Mouse (Mus musculus): ENCODE measurements around the gene Clec4b2. TPM values are rescaled to one million over a fixed set of nuclear protein-coding genes. Genes with fewer than 3 reads are reported as not detected.
"Not testable (repeated sequence)": the region's sequence is repeated elsewhere in the genome, so short reads cannot be mapped to it uniquely, and the experiment has no call there.

Gene Clec4b2
- polyA plus RNA-seq (2016; fragmentation: Nextera tagmentation; extraction: Ambion mirVana) = not detected in 2 replicates

DNA sequence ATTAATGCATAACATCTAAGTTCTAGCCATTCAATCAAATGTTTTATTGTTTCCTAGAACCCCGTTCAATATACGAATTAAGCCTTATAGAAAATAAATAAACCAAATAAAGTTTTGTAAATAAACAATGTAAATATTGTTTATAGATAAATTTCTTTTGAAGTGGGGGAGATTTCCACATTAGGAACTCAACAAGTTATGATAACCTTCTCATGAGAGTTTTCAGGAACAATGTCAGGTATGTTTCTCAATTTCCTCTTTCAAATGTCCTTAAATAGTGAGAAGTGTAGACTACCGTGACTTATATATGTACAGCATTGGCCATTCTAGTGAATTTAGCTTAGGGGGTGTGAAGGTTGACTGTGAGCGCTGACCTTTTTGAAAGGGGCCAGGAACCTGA, at the start of gene Clec4b2:
Gene Clec4b2 (plus strand): TSS at position 301 of the 400 bp plus-strand sequence.
- no peak within 1 kb of the TSS for H3K27ac ChIP-seq (replicated peaks)
- H3K36me3 ChIP-seq (replicated peaks) = no peaks in the 10 kb centered on the region
- H3K4me1 ChIP-seq = no peaks in the 10 kb centered on the region
- WGBS = 84% methylated on average over 4 of the region's 4 CpGs
- no peaks in the 10 kb centered on the region for H3K27me3 ChIP-seq (replicated peaks; ENCODE audit: low read depth, poor library complexity, severe bottlenecking)
- H3K4me3 ChIP-seq = no peak within 1 kb of the TSS
- H3K9me3 ChIP-seq = no peaks in the 10 kb centered on the region
- DNase-seq (ENCODE audit: low spot score) = no peak

DNA sequence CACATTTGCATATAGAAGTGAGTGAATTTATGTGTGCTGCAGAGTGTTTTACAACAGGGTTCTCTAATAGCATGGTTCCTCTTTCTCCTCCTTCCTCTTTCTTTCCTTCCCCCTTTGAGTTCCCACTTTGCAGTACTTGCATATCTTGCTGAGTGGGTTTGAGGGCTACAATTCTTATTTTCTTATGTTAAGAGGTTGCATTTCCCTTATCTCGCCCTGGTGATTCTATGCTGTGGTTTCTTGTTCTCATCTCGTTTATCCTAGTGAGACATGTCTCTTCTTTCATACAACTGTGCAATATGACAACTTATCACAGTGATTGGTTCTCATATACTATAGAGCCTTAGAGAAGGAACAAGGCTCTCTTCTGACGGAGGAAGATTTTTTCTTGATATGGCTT, 49.5 kb upstream of the Clec4b2 start:
- WGBS = 74% methylated on average over 3 of the region's 3 CpGs
- H3K27ac ChIP-seq (replicated peaks) = no peak overlapping the region
- H3K4me3 ChIP-seq = no peak overlapping the region
- 0 out of 2 replicates have a peak, but pooled peaks cover 10% of the 10 kb centered on the region for H3K9me3 ChIP-seq
- H3K36me3 ChIP-seq (replicated peaks) = no peaks in the 10 kb centered on the region
- H3K4me1 ChIP-seq = no peaks in the 10 kb centered on the region
- H3K27me3 ChIP-seq (replicated peaks; ENCODE audit: low read depth, poor library complexity, severe bottlenecking) = no peaks in the 10 kb centered on the region
- no peak for DNase-seq (ENCODE audit: low spot score)

DNA sequence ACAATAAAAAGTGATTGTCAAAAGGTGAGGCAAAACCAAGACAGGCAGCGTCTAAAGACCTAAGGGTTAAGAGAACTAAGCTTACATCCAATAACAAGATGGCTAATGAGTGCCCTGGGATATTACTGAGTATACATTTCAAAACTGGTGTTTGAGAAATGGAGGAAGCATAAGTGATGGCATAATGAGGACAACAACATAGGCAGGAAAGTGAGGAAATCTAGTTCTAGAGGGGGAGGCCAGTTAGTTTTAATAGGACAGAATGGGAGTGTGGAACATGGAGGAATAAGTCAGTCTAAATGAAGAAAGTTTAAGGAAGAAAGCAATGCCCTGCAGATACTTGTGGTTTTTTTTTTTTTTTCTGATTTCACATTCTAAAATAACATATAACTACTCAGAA, 45.5 kb upstream of the Clec4b2 start:
- Histone ChIP-seq H3K4me1 (no peaks in the 10 kb centered on the region), H3K27ac (replicated peaks) (no peak overlapping the region), H3K36me3 (replicated peaks) (no peaks in the 10 kb centered on the region), H3K27me3 (replicated peaks; ENCODE audit: low read depth, poor library complexity, severe bottlenecking) (no peaks in the 10 kb centered on the region), H3K4me3 (no peak overlapping the region), H3K9me3 (0 out of 2 replicates have a peak, but pooled peaks cover 6% of the 10 kb centered on the region)
- WGBS = 70% methylated on average over 1 of the region's 1 CpGs
- no peak for DNase-seq (ENCODE audit: low spot score)

DNA sequence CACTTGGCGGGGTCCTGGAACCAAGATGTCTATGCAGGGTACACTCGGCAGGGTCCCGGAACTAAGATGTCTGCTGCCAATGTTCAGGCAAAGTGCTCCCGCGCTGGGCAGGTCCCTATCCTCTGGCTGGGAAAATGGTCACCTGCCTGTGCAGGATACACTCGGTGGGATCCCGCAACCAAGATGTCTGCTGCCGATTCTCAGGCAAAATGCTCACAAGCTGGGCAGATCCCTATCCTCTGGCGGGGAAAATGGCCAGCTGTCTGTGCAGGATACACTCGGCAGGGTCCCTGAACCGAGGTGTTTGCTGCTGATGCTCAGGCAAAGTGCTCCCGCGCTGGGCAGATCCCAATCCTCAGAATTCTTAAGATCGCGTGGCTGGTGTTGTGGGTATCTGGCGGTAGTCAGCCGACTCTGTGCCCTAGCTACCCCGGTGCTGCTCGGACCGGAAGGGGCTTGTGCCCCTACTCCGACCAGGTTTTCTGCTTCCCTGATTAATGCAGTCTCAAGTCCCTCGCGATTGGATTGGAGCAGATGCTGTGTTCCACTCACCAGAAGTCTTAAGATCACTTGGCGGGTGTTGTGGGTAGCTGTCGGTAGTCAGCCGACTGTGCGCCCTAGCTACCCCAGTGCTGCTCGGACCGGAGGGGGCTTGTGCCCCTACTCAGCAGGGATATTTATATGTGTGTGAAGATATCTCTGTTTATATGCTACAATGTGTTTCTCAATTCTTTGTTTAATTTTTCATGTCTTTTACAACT, 34.7 kb upstream of the Clec4b2 start:
- WGBS = 74% methylated on average over 29 of the region's 29 CpGs
- H3K27ac ChIP-seq (replicated peaks); H3K27me3 ChIP-seq (replicated peaks; ENCODE audit: low read depth, poor library complexity, severe bottlenecking); H3K4me1 ChIP-seq; H3K9me3 ChIP-seq; DNase-seq (ENCODE audit: low spot score); H3K36me3 ChIP-seq (replicated peaks); H3K4me3 ChIP-seq: not testable (repeated sequence)

DNA sequence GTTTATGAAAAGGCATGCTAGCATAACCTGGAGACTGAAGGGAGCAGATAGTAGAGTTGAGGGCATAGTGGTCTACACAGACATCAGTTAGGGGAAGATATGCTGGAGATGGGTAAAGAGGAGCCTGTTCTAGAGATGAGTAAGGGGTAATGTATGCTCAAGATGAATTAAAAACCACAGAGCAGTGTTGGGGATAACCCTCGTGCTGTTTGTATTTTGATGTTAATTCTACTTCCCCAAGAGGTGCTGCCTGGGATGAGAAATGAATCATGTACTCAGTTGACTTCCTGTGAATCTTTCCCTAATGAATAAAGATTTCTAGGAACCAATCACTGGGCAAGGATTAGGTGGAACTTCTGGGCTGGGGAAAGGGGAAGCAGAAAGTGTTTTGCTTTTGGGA, 2.6 kb upstream of the Clec4b2 start:
- Histone ChIP-seq H3K9me3 (no peaks in the 10 kb centered on the region), H3K27ac (replicated peaks) (no peak overlapping the region), H3K4me3 (no peak overlapping the region), H3K4me1 (no peaks in the 10 kb centered on the region), H3K36me3 (replicated peaks) (no peaks in the 10 kb centered on the region), H3K27me3 (replicated peaks; ENCODE audit: low read depth, poor library complexity, severe bottlenecking) (no peaks in the 10 kb centered on the region)
- DNase-seq (ENCODE audit: low spot score) = no peak
- WGBS = 53% methylated on average over 1 of the region's 1 CpGs

DNA sequence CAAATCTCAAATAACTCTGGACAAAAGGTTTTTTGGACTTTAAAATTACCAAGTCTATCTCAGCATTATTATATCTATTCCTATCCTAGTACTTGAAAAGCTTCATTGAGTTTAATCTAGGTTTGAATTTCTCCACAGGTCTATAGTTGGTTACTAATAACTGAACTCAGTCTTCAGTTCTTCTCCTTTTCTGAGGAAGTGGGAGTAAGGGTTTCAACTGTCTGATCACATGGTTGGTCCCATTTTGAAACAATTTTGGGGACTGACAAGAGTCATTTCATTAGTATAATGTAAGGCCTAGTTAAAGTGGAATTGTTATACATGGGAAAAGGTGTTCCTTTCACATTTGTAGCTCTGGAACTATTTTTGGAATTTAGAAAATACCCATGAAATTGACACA, 1.7 kb upstream of the Clec4b2 start:
- no peak overlapping the region for H3K27ac ChIP-seq (replicated peaks)
- DNase-seq (ENCODE audit: low spot score) = no peak
- no peaks in the 10 kb centered on the region for H3K4me1 ChIP-seq
- H3K4me3 ChIP-seq = no peak overlapping the region
- no peaks in the 10 kb centered on the region for H3K27me3 ChIP-seq (replicated peaks; ENCODE audit: low read depth, poor library complexity, severe bottlenecking)
- no peaks in the 10 kb centered on the region for H3K36me3 ChIP-seq (replicated peaks)
- no peaks in the 10 kb centered on the region for H3K9me3 ChIP-seq

DNA sequence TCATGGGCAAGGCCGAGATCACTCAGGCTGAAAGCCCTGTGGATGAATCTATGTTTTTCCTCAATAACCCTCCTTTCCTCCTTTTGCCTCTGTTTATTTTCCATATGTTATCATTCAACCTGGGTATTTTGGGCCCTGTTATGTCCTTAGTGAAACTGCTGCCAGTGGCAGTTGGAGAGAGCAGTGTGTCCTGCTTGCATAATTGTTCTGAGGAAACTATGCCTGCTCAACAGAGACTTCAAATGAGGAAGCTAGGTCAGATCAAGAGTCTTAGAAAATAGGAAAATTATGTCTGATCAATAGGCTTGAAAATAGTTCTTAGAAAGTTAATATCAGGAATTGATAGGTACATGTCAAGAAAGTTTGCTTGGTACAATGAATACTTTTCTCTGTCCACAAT, 2.9 kb downstream of the Clec4b2 start:
- 73% methylated on average over 1 of the region's 1 CpGs for WGBS
- H3K27me3 ChIP-seq (replicated peaks; ENCODE audit: low read depth, poor library complexity, severe bottlenecking) = no peaks in the 10 kb centered on the region
- H3K4me1 ChIP-seq = no peaks in the 10 kb centered on the region
- no peak for DNase-seq (ENCODE audit: low spot score)
- no peak overlapping the region for H3K27ac ChIP-seq (replicated peaks)
- H3K36me3 ChIP-seq (replicated peaks) = no peaks in the 10 kb centered on the region
- H3K9me3 ChIP-seq = no peaks in the 10 kb centered on the region
- H3K4me3 ChIP-seq = no peak overlapping the region

DNA sequence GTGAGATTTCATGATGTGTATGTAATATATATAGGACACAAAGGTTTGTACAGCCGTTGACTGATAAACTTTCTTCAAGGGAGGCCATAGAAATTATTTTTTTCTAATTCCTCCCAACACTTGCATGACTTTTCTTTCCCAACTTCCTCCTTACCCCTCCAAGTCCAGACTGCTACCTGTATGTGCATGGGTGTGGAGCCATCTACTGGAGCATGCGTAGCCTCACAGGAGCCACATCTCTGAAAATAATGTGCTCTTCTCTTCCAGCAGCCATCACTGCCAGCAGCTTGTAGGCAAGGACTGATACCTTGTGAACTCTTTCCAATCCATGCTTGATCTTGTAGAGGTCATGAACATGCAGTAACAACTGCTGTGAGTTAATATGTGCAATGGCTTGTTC, 12.2 kb downstream of the Clec4b2 start:
- not testable (repeated sequence) for H3K36me3 ChIP-seq (replicated peaks); H3K4me3 ChIP-seq; H3K4me1 ChIP-seq; DNase-seq (ENCODE audit: low spot score); H3K9me3 ChIP-seq; H3K27ac ChIP-seq (replicated peaks); H3K27me3 ChIP-seq (replicated peaks; ENCODE audit: low read depth, poor library complexity, severe bottlenecking)
- WGBS = 80% methylated on average over 2 of the region's 2 CpGs

DNA sequence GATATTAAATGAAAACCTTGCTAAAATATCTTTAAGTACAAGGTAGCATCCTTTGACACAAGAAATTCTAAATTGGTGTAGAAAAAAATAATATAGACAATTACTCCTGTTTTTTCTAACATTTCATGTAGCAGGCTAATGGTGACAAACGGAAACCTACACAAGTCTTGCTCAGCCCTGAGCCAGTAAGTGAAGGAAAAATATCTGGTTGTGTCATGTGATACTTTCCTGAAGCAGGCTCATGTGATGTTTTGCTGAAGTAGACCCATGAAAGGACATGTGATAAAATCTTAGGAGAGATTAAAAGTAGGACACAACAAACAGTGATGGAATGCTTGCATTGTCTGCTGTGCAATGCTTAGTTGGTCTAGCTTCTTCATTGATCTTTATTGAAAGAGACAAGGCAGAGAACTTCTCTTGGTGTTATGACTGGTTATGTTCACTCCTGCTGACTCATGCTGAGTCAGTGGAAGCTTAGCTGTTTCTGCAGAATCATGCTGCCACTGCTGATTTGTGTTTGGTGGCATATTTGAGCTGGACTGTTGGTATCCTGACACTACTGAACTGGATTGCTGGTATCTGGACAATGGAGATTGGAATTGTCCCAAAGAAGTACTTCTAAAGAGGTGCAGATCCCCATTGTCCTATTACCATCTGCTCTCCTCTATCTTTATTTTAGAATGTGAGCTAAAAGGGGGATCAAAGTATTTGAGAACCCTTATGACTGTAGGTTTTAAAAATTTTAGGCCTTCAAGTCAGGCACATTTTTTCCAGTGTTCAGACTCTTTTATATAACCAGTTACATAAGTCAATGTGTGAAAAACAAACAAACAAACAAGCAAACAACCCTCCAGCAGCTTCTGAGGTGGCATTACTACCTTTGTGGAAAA, 34.7 kb downstream of the Clec4b2 start:
- WGBS = 85% methylated on average over 1 of the region's 1 CpGs
- no peak for DNase-seq (ENCODE audit: low spot score)
- Histone ChIP-seq H3K4me1 (no peaks in the 10 kb centered on the region), H3K36me3 (replicated peaks) (no peaks in the 10 kb centered on the region), H3K27me3 (replicated peaks; ENCODE audit: low read depth, poor library complexity, severe bottlenecking) (no peaks in the 10 kb centered on the region), H3K4me3 (no peak overlapping the region), H3K27ac (replicated peaks) (no peak overlapping the region), H3K9me3 (0 out of 2 replicates have a peak, but pooled peaks cover 4% of the 10 kb centered on the region)

DNA sequence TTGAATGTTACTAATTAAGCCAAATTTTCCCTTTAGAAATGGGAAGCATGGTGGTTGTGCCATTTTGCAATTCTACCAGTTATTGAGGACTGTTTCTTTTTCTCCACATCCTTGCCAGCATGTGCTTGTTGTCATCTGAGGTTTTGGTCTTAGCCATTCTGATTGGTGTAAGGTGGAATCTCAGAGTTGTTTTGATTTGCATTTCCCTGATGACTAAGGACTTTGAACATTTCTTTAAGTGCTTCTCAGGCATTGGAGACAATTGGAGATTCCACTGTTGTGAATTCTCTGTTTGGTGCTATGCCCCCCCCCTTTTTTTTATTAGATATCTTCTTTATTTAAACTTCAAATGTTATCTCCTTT, 35.4 kb downstream of the Clec4b2 start:
- H3K9me3 ChIP-seq; H3K27ac ChIP-seq (replicated peaks); DNase-seq (ENCODE audit: low spot score); H3K4me1 ChIP-seq; H3K36me3 ChIP-seq (replicated peaks); H3K27me3 ChIP-seq (replicated peaks; ENCODE audit: low read depth, poor library complexity, severe bottlenecking); H3K4me3 ChIP-seq: not testable (repeated sequence)

DNA sequence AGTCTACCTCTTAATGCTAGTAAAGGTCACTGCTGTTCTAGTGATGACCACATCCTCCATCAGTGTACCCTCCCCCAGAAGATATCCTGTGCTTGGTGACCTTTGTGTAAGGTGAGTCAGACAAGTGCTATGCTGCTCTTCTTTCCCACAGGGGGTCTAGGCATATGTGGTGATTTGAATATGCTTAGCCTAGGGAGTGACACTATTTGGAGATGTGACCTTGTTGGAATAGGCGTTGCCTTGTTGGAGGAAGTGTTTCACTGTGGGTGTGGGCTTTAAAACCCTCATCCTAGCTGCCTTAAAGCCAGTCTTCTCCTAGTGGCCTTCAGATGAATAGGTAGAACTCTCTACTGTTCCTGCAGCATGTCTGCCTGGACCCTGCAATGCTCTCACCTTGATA, 39.0 kb downstream of the Clec4b2 start:
- H3K9me3 ChIP-seq = 0 out of 2 replicates have a peak, but pooled peaks cover 4% of the 10 kb centered on the region
- no peaks in the 10 kb centered on the region for H3K36me3 ChIP-seq (replicated peaks)
- no peak for DNase-seq (ENCODE audit: low spot score)
- no peak overlapping the region for H3K4me3 ChIP-seq
- H3K27ac ChIP-seq (replicated peaks) = no peak overlapping the region
- no peaks in the 10 kb centered on the region for H3K4me1 ChIP-seq
- 80% methylated on average over 1 of the region's 1 CpGs for WGBS
- H3K27me3 ChIP-seq (replicated peaks; ENCODE audit: low read depth, poor library complexity, severe bottlenecking) = no peaks in the 10 kb centered on the region

DNA sequence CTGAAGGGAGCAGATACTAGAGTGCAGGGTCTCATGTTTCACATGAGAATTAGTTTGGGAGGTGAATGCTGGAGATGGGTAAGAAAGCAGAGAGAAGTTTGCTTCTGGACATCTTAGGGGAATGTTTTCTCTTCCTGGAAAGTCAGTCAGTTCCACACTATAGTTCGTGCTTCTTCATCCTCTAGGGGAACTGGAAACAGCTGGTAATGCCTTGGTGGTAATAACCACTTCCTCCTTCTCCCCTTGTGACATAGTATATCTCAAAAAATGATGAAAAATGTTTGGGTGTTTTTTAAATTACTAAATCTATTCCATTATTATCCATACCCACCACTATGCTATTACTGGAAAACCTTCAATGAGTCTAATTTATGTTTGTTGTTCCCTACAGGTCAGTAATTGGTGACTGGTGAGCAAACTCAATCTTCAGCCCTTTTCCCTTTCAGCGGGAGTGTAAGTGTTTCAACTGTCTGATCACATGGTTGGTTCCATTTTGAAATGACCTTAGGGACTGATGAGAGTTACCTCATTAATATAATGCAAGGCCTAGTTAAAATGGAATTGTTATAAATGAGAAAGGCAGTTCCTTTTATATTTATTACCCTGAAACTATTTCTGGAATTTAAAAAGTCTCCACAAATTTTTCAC, 55.0 kb downstream of the Clec4b2 start:
- DNase-seq (ENCODE audit: low spot score) = no peak
- 70% methylated on average over 2 of the region's 2 CpGs for WGBS
- Histone ChIP-seq H3K27me3 (replicated peaks; ENCODE audit: low read depth, poor library complexity, severe bottlenecking) (no peaks in the 10 kb centered on the region), H3K27ac (replicated peaks) (no peak overlapping the region), H3K4me1 (no peaks in the 10 kb centered on the region), H3K4me3 (no peak overlapping the region), H3K36me3 (replicated peaks) (no peaks in the 10 kb centered on the region), H3K9me3 (no peaks in the 10 kb centered on the region; the same call in 1 of the 2 replicates)

Measured in embryonic facial prominence, embryonic 10.5 days (tissue).